Mouse (Mus musculus): ENCODE data around the gene Arhgap31.
A peak's percentile ranks its signal among the peaks of the same experiment; 100 is the strongest.

Arhgap31 gene

GRCm38 (mm10) chr16:38602989-38603804 is 109.9 kb downstream of the Arhgap31 start:
- peak; percentile 97 for DNase-seq (ENCODE audit: low read depth, low spot score)

DNA sequence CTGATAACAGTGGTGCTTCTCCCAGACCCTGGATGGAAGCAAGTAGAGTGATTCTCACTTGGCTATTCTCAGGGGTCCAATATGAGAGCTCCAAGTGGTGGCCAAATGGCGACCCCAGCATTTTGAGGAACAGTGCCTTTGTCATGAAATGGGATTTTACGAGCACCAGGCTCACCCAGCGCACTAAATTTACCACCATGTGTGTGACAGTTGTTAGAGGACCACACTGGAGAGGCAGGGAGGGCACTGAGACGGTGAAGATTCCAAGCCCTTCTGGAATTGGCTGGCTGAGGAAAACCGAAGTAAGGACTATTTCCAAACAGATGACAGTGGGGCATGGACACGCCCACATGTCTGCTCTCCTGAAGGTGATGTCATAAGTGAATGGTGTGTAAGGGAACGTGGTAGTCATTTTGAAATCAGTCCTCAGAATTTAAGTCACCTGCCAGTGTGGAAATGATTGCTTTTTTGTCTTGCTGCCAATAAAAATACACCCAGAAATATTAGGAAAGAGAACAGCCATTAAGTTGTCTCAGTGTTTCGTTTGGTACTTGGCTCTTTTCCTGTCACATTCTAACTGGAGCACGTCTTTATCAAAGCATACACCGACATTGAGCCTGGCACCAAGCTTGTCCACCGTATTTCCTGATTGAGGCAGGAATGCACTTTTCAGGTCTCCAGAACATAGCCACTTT is 113.9 kb downstream of the Arhgap31 start:
- DNase-seq (ENCODE audit: low read depth, low spot score) = no peak

DNA sequence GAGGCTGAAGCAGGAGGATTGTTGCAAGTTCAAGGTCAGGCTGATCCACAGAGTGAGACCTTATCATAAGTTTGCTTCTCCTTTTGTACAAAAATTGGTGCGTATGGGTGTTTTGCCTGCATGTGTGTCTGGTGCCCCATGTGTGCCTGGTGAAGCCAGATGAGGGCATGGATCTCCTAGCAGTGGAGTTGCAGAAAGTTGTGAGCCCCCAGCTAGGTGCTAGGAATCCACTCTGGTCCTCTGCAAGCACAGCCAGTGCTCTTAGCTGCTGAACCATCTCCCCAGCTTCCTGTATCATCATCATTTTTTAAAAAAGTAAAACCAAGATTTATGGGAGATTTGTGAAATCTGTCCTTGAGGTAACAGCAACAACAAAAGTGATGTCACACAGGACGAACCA is 116.4 kb downstream of the Arhgap31 start:
- no peak for DNase-seq (ENCODE audit: low read depth, low spot score)

DNA sequence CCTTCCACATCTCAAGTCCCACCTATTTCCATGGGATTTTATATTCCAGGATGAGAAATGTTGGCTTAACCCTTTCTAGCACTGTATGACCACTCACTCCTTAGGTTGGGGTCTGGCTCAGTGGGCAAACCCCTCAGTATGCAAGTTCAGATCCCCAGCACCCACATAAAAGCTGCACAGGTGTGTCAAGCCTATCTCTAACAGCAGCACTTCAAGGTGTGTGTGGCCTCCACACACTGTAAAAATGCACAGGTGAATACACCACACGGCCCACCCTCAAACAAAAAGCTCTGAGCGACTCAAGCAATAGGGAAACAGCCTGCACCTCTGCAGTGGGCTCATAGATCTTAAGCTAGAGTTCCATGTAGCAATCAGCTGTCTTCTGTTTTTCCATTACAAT is 117.0 kb downstream of the Arhgap31 start:
- no peak for DNase-seq (ENCODE audit: low read depth, low spot score)

GRCm38 (mm10) chr16:38594435-38594834 is 118.6 kb downstream of the Arhgap31 start:
- DNase-seq (ENCODE audit: low read depth, low spot score) = no peak

GRCm38 (mm10) chr16:38592946-38593345 is 120.1 kb downstream of the Arhgap31 start:
- no peak for DNase-seq (ENCODE audit: low read depth, low spot score)

- DNase-seq (ENCODE audit: low read depth, low spot score) = no peak
Observed at GRCm38 (mm10) chr16:38592026-38592678, 120.9 kb downstream of the Arhgap31 start.

GRCm38 (mm10) chr16:38591506-38591905 is 121.6 kb downstream of the Arhgap31 start:
- DNase-seq (ENCODE audit: low read depth, low spot score) = peak; percentile 38

DNA sequence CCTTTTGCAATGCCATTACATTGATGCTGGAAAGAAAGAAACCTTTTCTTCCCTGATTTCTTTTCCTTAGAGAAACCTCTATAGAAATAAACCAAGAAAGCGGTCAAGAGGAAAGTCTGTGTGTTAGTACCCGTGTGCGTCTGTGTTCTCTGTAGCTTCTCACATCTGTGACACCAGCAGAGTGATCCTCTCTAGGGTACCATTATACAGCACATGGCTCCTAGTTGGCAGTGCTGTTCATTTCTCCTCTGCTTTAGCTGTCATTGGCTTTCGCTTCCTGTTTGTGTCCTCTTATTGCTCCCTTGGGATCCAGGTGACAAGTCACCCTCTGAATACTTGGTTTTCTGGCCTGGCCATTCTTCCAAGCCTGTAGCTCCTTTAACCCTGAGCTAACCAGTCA is 125.5 kb downstream of the Arhgap31 start:
- no peak for DNase-seq (ENCODE audit: low read depth, low spot score)

DNA sequence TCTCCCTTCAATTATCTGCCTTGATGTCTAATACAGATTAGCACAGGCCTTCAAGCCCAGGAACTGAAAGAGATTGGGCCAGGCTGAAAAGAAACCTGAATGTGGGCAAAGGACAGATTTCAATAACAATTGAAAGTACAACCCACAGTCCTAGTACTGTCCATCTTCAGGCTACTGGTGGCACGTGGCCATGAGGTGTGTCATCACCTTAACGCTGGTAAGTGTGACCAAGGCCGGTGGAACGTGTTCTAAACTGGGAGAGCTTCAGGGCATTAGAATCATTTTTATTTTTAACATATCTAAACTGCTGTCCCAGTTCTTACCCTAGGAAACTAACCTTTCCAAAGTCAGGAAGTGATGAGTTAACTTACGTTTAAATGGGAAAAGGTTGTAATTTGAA is 125.9 kb downstream of the Arhgap31 start:
- no peak for DNase-seq (ENCODE audit: low read depth, low spot score)

DNA sequence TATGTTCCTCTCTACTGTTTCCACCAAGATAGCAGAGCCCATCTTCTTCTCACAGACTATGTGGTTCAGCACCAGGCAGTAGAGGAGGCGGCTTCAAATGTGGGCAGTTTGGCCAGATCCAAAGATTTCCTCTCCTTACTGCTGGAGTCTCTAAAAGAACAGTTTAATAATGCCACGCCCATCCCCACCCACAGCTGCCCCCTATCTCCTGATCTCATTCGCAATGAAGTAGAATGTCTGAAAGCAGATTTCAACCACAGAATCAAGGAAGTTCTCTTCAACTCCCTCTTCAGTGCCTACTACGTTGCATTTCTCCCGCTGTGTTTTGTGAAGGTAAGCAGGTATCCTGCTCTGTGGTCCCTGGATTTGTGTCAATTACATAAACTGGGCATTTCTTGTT is 127.9 kb downstream of the Arhgap31 start:
- DNase-seq (ENCODE audit: low read depth, low spot score) = no peak

DNA sequence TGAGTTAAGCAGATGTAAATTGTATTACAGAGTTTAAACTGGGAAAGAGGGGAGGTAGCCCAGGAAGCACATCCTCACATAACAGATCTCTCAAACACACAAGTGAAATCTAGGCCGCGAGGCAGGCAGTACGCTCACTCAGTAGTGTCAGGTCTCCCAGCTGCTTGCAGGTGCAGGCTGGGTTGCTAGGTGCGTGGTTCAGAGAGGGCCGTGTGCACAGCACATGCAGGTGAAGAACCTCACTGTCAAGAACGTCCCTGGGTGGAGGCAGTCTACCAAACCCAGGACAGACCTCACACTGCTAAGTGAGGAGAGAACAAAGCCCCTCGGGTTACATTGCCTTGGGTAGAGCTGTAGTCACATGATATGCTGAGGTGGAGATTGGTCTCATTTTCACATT is 128.3 kb downstream of the Arhgap31 start:
- peak; percentile 31 for DNase-seq (ENCODE audit: low read depth, low spot score)

DNA sequence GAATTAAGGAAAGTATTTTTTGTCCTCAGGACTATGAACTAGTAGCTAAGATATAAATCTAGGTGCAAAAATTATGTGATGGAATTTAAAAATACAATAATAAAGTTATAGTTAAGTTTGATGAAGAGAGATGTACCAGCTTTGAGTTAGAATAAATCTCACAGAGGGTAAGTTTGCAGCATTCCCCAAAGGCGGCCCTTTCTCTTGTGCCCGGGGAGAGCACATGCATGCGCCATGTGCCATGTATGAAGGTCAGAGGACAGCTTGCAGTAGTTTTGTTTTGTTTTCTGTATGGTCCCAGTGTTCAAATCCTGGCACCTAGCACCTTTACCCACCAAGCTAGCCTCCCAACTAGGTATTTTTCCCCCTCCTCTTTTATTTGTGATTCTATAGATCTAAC is 141.6 kb downstream of the Arhgap31 start:
- DNase-seq (ENCODE audit: low read depth, low spot score) = no peak

DNA sequence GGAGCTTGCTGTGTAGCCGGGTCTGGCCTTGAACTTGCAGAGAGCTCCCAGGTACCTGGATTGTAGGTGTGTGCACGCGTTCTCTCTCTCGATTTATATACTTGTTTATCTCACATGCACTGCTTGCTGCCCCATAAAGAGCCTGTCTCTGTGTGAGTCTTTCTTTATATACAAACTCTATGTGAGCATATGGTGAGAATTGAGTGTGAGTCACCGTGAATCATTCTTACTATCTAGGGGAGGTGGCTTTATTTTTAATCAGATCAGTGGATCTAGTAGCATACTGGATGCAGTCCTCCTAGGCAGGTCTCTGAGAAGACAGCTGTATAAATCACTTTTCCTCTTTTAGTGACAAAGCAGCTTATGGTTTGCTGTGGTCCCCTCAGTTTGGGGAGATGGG is 144.9 kb downstream of the Arhgap31 start:
- no peak for DNase-seq (ENCODE audit: low read depth, low spot score)

DNA sequence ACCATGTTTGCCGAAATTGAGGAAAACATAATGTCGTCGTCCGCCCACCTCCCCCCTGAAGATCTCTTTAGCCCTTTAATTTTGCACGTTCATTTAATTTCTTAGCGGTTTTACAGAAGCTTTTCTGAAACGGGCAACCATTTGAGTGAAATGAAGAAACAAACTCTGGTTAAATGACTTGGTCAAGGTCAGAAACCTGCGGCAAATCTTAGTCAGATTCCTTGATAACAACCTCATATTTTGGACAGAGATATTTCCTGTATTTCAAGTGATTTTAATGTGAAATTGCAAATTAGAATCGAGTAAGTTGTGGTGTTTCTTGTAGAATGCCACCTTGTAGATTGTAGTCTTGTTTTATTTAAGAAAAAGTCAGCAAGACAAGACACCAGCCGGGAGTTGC is 149.6 kb downstream of the Arhgap31 start:
- no peak for DNase-seq (ENCODE audit: low read depth, low spot score)

GRCm38 (mm10) chr16:38562968-38563327 is 150.1 kb downstream of the Arhgap31 start:
- no peak for DNase-seq (ENCODE audit: low read depth, low spot score)

GRCm38 (mm10) chr16:38562131-38562967 is 150.7 kb downstream of the Arhgap31 start:
- DNase-seq (ENCODE audit: low read depth, low spot score) = peak; percentile 95

- DNase-seq (ENCODE audit: low read depth, low spot score) = peak; percentile 89
Observed at GRCm38 (mm10) chr16:38558221-38558748, 154.8 kb downstream of the Arhgap31 start, which contains the start of gene Tmem39a. Gene Tmem39a (plus strand): TSS chr16:38558698.

GRCm38 (mm10) chr16:38555988-38556387 is 157.1 kb downstream of the Arhgap31 start:
- no peak for DNase-seq (ENCODE audit: low read depth, low spot score)

GRCm38 (mm10) chr16:38549479-38550396 is 163.3 kb downstream of the Arhgap31 start, which contains the start of gene Poglut1:
Gene Poglut1 (minus strand): TSS chr16:38550258.
- DNase-seq (ENCODE audit: low read depth, low spot score) = peak; percentile 82

Measured in R1 (cell line).